Mouse (Mus musculus) spleen, adult 2 months (tissue): ENCODE results near the gene Ctnnbip1.

Experiments
- CTCF ChIP-seq: fragments of 200-500 bp; IDR thresholded peaks from 2 replicates; pipeline ENCODE4 v1.5.1; 2011; ENCODE audit warnings: mild to moderate bottlenecking, inconsistent platforms; ENCODE audit not compliant: insufficient read depth, insufficient read length, insufficient replicate concordance; ENCODE audit errors: extremely low read depth
- POLR2A ChIP-seq: fragments of 200-500 bp; IDR thresholded peaks from 2 replicates; pipeline ENCODE4 v1.6.1; 2011; ENCODE audit warnings: low read depth, low read length, inconsistent platforms

GRCm38 (mm10) chr4:149527621-149528354 lies 9.8 kb downstream of the Ctnnbip1 start:
- TF ChIP-seq CTCF (no peak), POLR2A (no peak)
